Mouse (Mus musculus) cerebellum, adult 2 months (tissue): ENCODE measurements around the gene Mss51. TPM values are rescaled to one million over a fixed set of nuclear protein-coding genes. Genes with fewer than 3 reads are reported as not detected.

Experiments used
- DNase-seq, 2 experiments: peaks; one replicate each; pipeline ENCODE4 v3.0.0; 2021
- H3K27ac ChIP-seq: fragments of 200-500 bp; 2 replicates; pipeline ENCODE4 v1.5.1; 2012; ENCODE audit warnings: low read length, control low read depth, inconsistent platforms; ENCODE audit not compliant: insufficient read depth
- H3K27me3 ChIP-seq: fragments of 200-500 bp; 2 replicates; pipeline ENCODE4 v1.6.1; 2012; ENCODE audit warnings: inconsistent platforms, mild to moderate bottlenecking, low read length, moderate library complexity; ENCODE audit not compliant: control insufficient read depth, insufficient read depth
- H3K4me1 ChIP-seq: fragments of 200-500 bp; 2 replicates; pipeline ENCODE4 v1.6.1; 2011; ENCODE audit warnings: low read length; ENCODE audit not compliant: control insufficient read depth, insufficient read depth
- H3K4me3 ChIP-seq: fragments of 200-500 bp; replicated peaks from 2 replicates; pipeline ENCODE3; 2011; ENCODE audit warnings: mild to moderate bottlenecking, low read depth, low read length, control low read depth; ENCODE audit not compliant: insufficient read depth
- CTCF ChIP-seq: fragments of 200-500 bp; IDR thresholded peaks from 2 replicates; pipeline ENCODE4 v1.5.1; 2011; ENCODE audit warnings: low read depth, mild to moderate bottlenecking, control low read depth, low read length, moderate library complexity, borderline replicate concordance; ENCODE audit not compliant: insufficient read depth
- POLR2A ChIP-seq: fragments of 200-500 bp; IDR thresholded peaks from 2 replicates; pipeline ENCODE4 v1.6.1; 2011; ENCODE audit warnings: low read length, control low read depth, borderline replicate concordance; ENCODE audit not compliant: insufficient read depth
- WGBS: fragments of 180-500 bp; shearing (Covaris S2); methylation state at CpG from one replicate; pipeline ENCODE4 v1.1.7; 2018; 5-methylcytosine and 5-hydroxymethylcytosine counted together
- polyA plus RNA-seq: library from polyadenylated mRNA; depleted of rRNA; stranded (reverse); fragments of >200 nt; gene quantifications from 2 replicates; pipeline ENCODE4 v1.2.3, GENCODE M21; 2012; rRNA removed

Mss51 gene
- polyA plus RNA-seq, 1 experiment: 1.1 TPM

DNA sequence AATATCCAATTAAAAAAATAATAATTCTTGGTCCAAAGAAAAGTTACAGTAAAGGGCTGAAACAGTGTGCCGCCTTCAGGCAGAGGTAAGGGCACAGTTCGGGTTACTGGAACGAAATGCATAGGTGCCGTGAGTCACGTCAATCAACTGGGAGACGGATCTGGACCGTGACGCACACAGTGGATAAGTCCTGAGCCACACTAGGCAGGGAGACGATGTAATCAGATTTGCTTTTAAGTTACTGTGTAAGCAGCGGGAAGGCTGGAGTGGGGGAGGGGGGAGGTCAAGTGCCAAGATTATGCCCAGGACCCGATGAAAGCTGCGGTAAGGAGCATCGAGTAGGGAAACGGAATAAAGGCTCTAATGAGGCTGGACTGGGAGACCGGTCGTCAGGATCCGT is 54.4 kb downstream of the Mss51 start:
- DNase-seq: no peak
- no peak overlapping the region for H3K4me3 ChIP-seq
- H3K4me1 ChIP-seq: no peaks in the 10 kb centered on the region
- TF ChIP-seq CTCF: no peak
- no peak for TF ChIP-seq POLR2A
- no peak overlapping the region for H3K27ac ChIP-seq
- WGBS: 61% methylated on average over 17 of the region's 17 CpGs
- H3K27me3 ChIP-seq: no peaks in the 10 kb centered on the region

DNA sequence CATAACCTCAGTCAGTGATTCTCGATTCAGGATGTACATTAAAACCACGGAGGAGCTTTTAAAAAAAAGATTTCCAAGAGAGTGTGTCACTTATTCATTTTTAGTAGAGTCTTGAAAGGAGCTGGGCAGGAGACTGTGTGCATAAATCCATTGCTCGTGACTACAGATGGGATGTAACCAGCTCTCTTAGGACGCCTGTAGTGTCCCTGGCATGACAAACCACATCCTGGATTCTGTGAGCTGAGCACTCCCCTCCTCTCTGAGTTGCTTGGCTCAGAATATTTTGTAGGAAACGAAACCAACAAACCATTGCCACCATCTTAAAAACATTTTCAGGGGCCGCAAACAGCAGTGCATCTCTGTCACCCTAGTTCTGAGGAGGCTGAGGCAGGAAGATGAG is 59.7 kb downstream of the Mss51 start:
- WGBS: 49% methylated on average over 6 of the region's 6 CpGs
- Histone ChIP-seq H3K27ac (no peak overlapping the region), H3K4me1 (no peaks in the 10 kb centered on the region; the same call in 1 of the 2 replicates), H3K4me3 (no peak overlapping the region), H3K27me3 (no peaks in the 10 kb centered on the region)
- no peak for TF ChIP-seq POLR2A
- no peak for TF ChIP-seq CTCF
- no peak for DNase-seq

Other genes with a start within 250 kb of the Mss51 start
- gene Kcnk16, start 227.7 kb downstream of the Mss51 start, polyA plus RNA-seq: not detected in 2 replicates
- 27.1 and 27.6 TPM in 2 replicates for gene Nudt13, start 202.2 kb downstream of the Mss51 start, polyA plus RNA-seq
- 32.1 and 33.9 TPM in 2 replicates for gene Ecd, start 148.8 kb downstream of the Mss51 start, polyA plus RNA-seq
- gene Fam149b, start 148.7 kb downstream of the Mss51 start, polyA plus RNA-seq: 53.0 and 59.0 TPM in 2 replicates
- 55.9 and 57.7 TPM in 2 replicates for gene Dnajc9, start 108.0 kb downstream of the Mss51 start, polyA plus RNA-seq
- 52.8 and 53.5 TPM in 2 replicates for gene Mrps16, start 103.3 kb downstream of the Mss51 start, polyA plus RNA-seq
- 0.38 and 0.76 TPM in 2 replicates for gene Cfap70, start 44.7 kb downstream of the Mss51 start, polyA plus RNA-seq
- 69.6 and 72.2 TPM in 2 replicates for gene Anxa7, start 16.8 kb downstream of the Mss51 start, polyA plus RNA-seq
- gene Ppp3cb, start 49.7 kb upstream of the Mss51 start, polyA plus RNA-seq: 141 and 142 TPM in 2 replicates
- gene Usp54, start 144.2 kb upstream of the Mss51 start, polyA plus RNA-seq: 60.6 and 63.1 TPM in 2 replicates
- not detected in 2 replicates for gene Myoz1, start 159.6 kb upstream of the Mss51 start, polyA plus RNA-seq
- 0.08 and 0.13 TPM in 2 replicates for gene Synpo2l, start 171.5 kb upstream of the Mss51 start, polyA plus RNA-seq
- gene Sec24c, start 177.4 kb upstream of the Mss51 start, polyA plus RNA-seq: 93.3 and 116 TPM in 2 replicates
- 15.9 and 17.1 TPM in 2 replicates for gene Fut11, start 198.1 kb upstream of the Mss51 start, polyA plus RNA-seq
- 109 and 115 TPM in 2 replicates for gene Chchd1, start 206.1 kb upstream of the Mss51 start, polyA plus RNA-seq
- 164 and 177 TPM in 2 replicates for gene Zswim8, start 210.7 kb upstream of the Mss51 start, polyA plus RNA-seq
- gene Ndst2, start 237.7 kb upstream of the Mss51 start, polyA plus RNA-seq: 37.9 and 43.2 TPM in 2 replicates